Mouse (Mus musculus): ENCODE results near the gene Cdh23. TPM values are rescaled to one million over a fixed set of nuclear protein-coding genes. Genes with fewer than 3 reads are reported as not detected.

The Cdh23 gene
- total RNA-seq, 1 experiment: 2.3 TPM

DNA sequence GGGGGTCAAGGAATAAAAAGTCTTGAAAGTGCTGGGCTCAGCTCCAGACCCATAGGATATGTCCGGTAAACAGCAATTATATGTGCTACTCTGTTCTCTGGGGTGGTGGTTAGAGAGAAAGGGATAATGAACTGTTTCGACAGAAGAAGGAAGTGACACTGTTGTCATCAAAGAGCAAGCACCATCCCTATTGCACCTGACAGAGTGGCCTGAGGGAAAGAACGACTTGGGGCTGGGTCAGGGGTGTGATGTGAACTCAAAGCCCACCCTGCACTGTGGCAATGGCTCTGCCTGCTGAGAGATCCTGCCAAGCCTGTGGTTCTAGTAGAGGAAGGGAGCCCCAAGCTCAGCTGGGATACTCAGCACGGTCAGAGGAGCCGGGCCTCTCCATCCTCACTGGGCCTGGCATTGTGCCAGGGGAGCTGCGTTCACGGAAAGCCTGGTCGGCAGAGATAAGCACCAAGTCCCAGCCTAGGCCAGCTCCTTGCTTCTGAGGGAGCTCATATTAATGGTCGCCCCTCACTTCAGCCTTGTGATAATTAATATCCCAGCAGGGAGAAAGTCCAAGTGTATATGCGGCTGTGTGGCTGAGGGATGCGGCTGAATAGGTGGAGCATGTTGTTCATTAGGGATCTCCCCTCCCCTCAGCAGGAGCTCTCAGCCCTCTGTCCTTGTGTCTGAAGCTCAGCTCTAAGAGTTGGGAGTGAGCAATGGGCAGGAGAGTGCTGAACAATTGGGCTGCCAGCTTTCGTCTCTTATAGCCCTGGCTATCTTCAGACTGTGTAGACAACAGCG, 119.0 kb downstream of the Cdh23 start:
- H3K36me3 ChIP-seq (ENCODE audit: control insufficient read depth, insufficient read depth, low read length, poor library complexity, severe bottlenecking): no peaks in the 10 kb centered on the region
- DNase-seq (ENCODE audit: low read depth, low spot score): no peak
- H3K9me3 ChIP-seq (ENCODE audit: control insufficient read depth, insufficient read depth, low read depth, low read length): no peaks in the 10 kb centered on the region
- no peaks in the 10 kb centered on the region for H3K4me1 ChIP-seq (ENCODE audit: control insufficient read depth in 2 of 2, insufficient read depth in 2 of 2, low read length in 2 of 2, poor library complexity in 1 of 2)
- no peak for TF ChIP-seq ZNF384 (IDR thresholded peaks at IDR 0.05; ENCODE audit: low read depth, low read length)
- no peak for TF ChIP-seq CHD2 (IDR thresholded peaks at IDR 0.05; ENCODE audit: low read depth, low read length)
- no peak for TF ChIP-seq MAFK (IDR thresholded peaks at IDR 0.05; ENCODE audit: insufficient read depth, low read depth, low read length)
- TF ChIP-seq ZC3H11A (IDR thresholded peaks at IDR 0.05; ENCODE audit: borderline replicate concordance, low read depth, low read length): no peak
- TF ChIP-seq HCFC1 (IDR thresholded peaks at IDR 0.05; ENCODE audit: borderline replicate concordance, insufficient read depth, low read length): no peak
- in situ Hi-C loops (cut with MboI; ENCODE audit: low sequenced_read_pairs in 2 of 2, unreplicated experiment in 2 of 2): no loop called here
- no peak overlapping the region for H3K4me3 ChIP-seq (ENCODE audit: insufficient read depth in 1 of 2, low read depth in 1 of 2, low read length in 2 of 2, poor library complexity in 1 of 2, severe bottlenecking in 1 of 2)
- H3K27ac ChIP-seq (ENCODE audit: insufficient read depth, low read depth, low read length, poor library complexity, severe bottlenecking): no peak overlapping the region
- H3K9ac ChIP-seq (ENCODE audit: insufficient read depth, low read depth, low read length, poor library complexity, severe bottlenecking): no peak overlapping the region

DNA sequence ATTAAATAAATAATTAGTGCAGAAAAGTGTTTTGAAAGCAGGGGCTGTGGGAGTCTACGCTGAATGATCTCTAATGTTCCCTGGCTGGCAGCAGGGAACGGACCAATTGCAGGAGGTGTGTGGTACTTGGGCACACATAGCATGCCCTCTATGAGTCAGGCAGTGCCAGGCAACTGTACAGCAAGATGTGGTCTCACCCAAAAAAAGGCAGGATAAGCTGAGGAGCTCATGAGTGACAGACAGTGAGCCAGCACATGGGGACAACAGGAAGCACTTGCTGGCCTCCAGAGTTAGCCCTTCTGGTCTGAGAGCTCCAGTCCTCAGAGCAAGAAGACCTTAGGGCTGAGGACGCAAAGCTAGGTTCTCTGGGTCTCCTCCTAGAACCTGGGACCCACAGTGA, 121.4 kb downstream of the Cdh23 start:
- no peak for DNase-seq (ENCODE audit: low read depth, low spot score)
- Histone ChIP-seq H3K4me1 (ENCODE audit: control insufficient read depth in 2 of 2, insufficient read depth in 2 of 2, low read length in 2 of 2, poor library complexity in 1 of 2) (no peaks in the 10 kb centered on the region), H3K4me3 (ENCODE audit: insufficient read depth in 1 of 2, low read depth in 1 of 2, low read length in 2 of 2, poor library complexity in 1 of 2, severe bottlenecking in 1 of 2) (no peak overlapping the region), H3K27ac (ENCODE audit: insufficient read depth, low read depth, low read length, poor library complexity, severe bottlenecking) (no peak overlapping the region), H3K9ac (ENCODE audit: insufficient read depth, low read depth, low read length, poor library complexity, severe bottlenecking) (no peak overlapping the region), H3K9me3 (ENCODE audit: control insufficient read depth, insufficient read depth, low read depth, low read length) (no peaks in the 10 kb centered on the region), H3K36me3 (ENCODE audit: control insufficient read depth, insufficient read depth, low read length, poor library complexity, severe bottlenecking) (no peaks in the 10 kb centered on the region)
- TF ChIP-seq MAFK (IDR thresholded peaks at IDR 0.05; ENCODE audit: insufficient read depth, low read depth, low read length): no peak
- TF ChIP-seq CHD2 (IDR thresholded peaks at IDR 0.05; ENCODE audit: low read depth, low read length): no peak
- no peak for TF ChIP-seq ZNF384 (IDR thresholded peaks at IDR 0.05; ENCODE audit: low read depth, low read length)
- TF ChIP-seq ZC3H11A (IDR thresholded peaks at IDR 0.05; ENCODE audit: borderline replicate concordance, low read depth, low read length): no peak
- no peak for TF ChIP-seq HCFC1 (IDR thresholded peaks at IDR 0.05; ENCODE audit: borderline replicate concordance, insufficient read depth, low read length)
- in situ Hi-C loops (cut with MboI; ENCODE audit: low sequenced_read_pairs in 2 of 2, unreplicated experiment in 2 of 2): no loop called here

DNA sequence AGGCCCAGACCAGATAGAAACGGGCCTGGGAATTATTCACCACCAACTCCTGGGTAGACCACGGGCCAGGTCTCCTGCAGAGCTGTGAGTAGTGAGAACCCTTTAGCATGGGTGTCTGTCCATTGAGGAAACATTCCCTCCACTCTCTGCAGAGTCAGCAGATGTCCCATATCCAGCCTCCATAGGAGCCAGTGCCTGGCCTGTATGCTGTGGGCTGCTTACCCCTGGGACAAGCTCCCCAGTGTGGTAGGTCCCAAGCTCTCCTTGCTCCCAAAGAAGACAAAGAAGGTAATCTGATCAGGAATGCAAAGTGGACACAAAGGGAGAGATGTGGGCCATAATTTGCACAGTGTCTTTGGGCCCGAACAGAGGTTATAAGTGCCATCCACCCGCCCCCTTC, 124.8 kb downstream of the Cdh23 start:
- in situ Hi-C loops (cut with MboI; ENCODE audit: low sequenced_read_pairs in 2 of 2, unreplicated experiment in 2 of 2): no loop called here
- H3K27ac ChIP-seq (ENCODE audit: insufficient read depth, low read depth, low read length, poor library complexity, severe bottlenecking): no peak overlapping the region
- DNase-seq (ENCODE audit: low read depth, low spot score): no peak
- no peak overlapping the region for H3K9ac ChIP-seq (ENCODE audit: insufficient read depth, low read depth, low read length, poor library complexity, severe bottlenecking)
- no peaks in the 10 kb centered on the region for H3K36me3 ChIP-seq (ENCODE audit: control insufficient read depth, insufficient read depth, low read length, poor library complexity, severe bottlenecking)
- peaks cover 0 to 3% of the 10 kb centered on the region in 2 experiments; a peak in 2 of 4 replicates for H3K4me1 ChIP-seq (ENCODE audit: control insufficient read depth in 2 of 2, insufficient read depth in 2 of 2, low read length in 2 of 2, poor library complexity in 1 of 2)
- TF ChIP-seq ZC3H11A (IDR thresholded peaks at IDR 0.05; ENCODE audit: borderline replicate concordance, low read depth, low read length) (no peak), HCFC1 (IDR thresholded peaks at IDR 0.05; ENCODE audit: borderline replicate concordance, insufficient read depth, low read length) (no peak), CHD2 (IDR thresholded peaks at IDR 0.05; ENCODE audit: low read depth, low read length) (no peak), MAFK (IDR thresholded peaks at IDR 0.05; ENCODE audit: insufficient read depth, low read depth, low read length) (no peak), ZNF384 (IDR thresholded peaks at IDR 0.05; ENCODE audit: low read depth, low read length) (no peak)
- no peak overlapping the region for H3K4me3 ChIP-seq (ENCODE audit: insufficient read depth in 1 of 2, low read depth in 1 of 2, low read length in 2 of 2, poor library complexity in 1 of 2, severe bottlenecking in 1 of 2)
- H3K9me3 ChIP-seq (ENCODE audit: control insufficient read depth, insufficient read depth, low read depth, low read length): no peaks in the 10 kb centered on the region

DNA sequence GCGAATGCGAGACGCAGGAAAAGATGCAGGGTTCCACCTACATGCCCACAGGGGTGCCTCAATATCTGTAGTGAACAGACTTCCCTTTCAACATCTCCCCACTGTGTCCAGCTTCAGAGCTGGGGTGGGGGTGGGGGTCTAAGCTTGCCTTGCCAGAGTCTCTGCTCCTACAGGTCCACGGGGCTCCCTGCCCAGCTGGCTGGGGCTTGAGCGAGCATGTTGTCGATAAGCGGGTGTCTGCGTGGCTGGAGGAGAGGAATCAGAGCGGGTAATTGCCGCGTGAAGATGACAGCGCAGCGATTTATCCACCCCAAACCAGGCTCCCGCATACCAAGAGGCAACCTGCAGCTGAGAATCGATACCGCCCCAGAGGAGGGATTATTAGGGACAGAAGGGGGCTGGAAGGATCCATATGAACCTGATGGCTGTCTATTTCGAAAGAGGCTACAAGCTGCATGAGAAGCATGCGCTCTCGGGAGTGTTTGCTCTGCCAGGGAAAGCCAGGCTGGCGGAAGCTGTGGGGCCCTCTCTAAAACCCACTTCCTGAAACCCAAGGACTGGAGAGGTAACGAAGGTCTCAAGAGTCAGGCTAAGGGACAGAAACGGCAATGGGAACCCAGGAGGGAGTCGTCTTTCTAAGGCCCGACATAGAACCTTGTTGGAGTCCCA, 129.8 kb downstream of the Cdh23 start:
- Histone ChIP-seq H3K9me3 (ENCODE audit: control insufficient read depth, insufficient read depth, low read depth, low read length) (no peaks in the 10 kb centered on the region), H3K4me3 (ENCODE audit: insufficient read depth in 1 of 2, low read depth in 1 of 2, low read length in 2 of 2, poor library complexity in 1 of 2, severe bottlenecking in 1 of 2) (no peak overlapping the region), H3K27ac (ENCODE audit: insufficient read depth, low read depth, low read length, poor library complexity, severe bottlenecking) (no peak overlapping the region), H3K36me3 (ENCODE audit: control insufficient read depth, insufficient read depth, low read length, poor library complexity, severe bottlenecking) (no peaks in the 10 kb centered on the region), H3K9ac (ENCODE audit: insufficient read depth, low read depth, low read length, poor library complexity, severe bottlenecking) (no peak overlapping the region; the same call in 1 of the 2 replicates), H3K4me1 (ENCODE audit: control insufficient read depth in 2 of 2, insufficient read depth in 2 of 2, low read length in 2 of 2, poor library complexity in 1 of 2) (peaks cover 0 to 7% of the 10 kb centered on the region in 2 experiments; a peak in 2 of 4 replicates)
- no peak for TF ChIP-seq ZC3H11A (IDR thresholded peaks at IDR 0.05; ENCODE audit: borderline replicate concordance, low read depth, low read length)
- no peak for DNase-seq (ENCODE audit: low read depth, low spot score)
- in situ Hi-C loops (cut with MboI; ENCODE audit: low sequenced_read_pairs in 2 of 2, unreplicated experiment in 2 of 2): no loop called here
